Mouse (Mus musculus) E14TG2a.4 (cell line): Measurements from ENCODE around the gene Slc44a4.

Experiments
- H3K27me3 ChIP-seq: 2 replicates; pipeline ENCODE4 v1.6.1; 2014; ENCODE audit warnings: low read length, control low read depth; ENCODE audit not compliant: insufficient read depth
- H3K36me3 ChIP-seq: 2 replicates; pipeline ENCODE4 v1.6.1; 2014; ENCODE audit warnings: low read length, control low read depth; ENCODE audit not compliant: insufficient read depth
- H3K4me1 ChIP-seq: replicated peaks from 2 replicates; pipeline ENCODE4 v1.6.1; 2014; ENCODE audit warnings: low read depth, low read length, control low read depth
- H3K4me3 ChIP-seq: replicated peaks from 2 replicates; pipeline ENCODE4 v1.5.1; 2014; ENCODE audit warnings: mild to moderate bottlenecking, low read length
- H3K9me3 ChIP-seq: 2 replicates; pipeline ENCODE4 v1.6.1; 2014; ENCODE audit warnings: low read length, control low read depth
- CTCF ChIP-seq: conservative IDR thresholded peaks from 2 replicates; pipeline ENCODE4 v1.5.1; 2014; ENCODE audit warnings: low read length
- NANOG ChIP-seq: IDR thresholded peaks from 2 replicates; pipeline ENCODE4 v1.6.1; 2014; ENCODE audit warnings: borderline replicate concordance, low read length, mixed read lengths
- POU5F1 ChIP-seq: IDR thresholded peaks from 2 replicates; pipeline ENCODE4 v1.6.1; 2014; ENCODE audit warnings: low read length, borderline replicate concordance

Gene Slc44a4

DNA sequence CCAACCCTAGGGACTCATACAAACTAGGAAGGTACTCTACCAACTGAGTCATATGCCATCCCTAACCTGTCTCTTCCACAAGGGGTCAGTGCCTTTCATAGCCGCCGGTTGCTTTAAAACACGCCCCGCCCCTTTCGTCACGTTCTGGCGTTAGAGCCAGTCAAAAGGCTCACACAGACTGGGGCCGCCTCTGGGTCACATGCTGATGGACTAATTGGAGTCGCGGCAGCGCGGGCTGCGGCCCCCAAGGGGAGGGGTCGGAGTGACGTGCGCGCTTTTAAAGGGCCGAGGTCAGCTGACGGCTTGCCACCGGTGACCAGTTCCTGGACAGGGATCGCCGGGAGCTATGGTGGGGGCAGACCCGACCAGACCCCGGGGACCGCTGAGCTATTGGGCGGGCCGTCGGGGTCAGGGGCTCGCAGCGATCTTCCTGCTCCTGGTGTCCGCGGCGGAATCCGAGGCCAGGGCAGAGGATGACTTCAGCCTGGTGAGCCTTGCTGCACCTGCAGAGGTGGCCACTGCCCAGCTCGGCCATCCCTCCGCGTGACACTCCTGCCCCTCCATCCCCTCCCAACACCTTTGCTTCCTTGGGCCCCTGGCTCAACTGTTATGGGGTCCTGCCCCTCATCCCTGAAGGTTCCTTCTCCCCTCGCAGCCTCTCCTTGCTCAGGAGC lies 16.9 kb downstream of the Slc44a4 start, which contains the start of gene Neu1:
Gene Neu1, plus strand, starts transcription at position 193 of the 674 bp plus-strand sequence.
- H3K27me3 ChIP-seq: peaks cover 35% of the 10 kb centered on the region
- H3K4me1 ChIP-seq: peaks cover 63% of the 10 kb centered on the region
- H3K36me3 ChIP-seq: peaks cover 32% of the 10 kb centered on the region
- peak within 1 kb of the TSS; percentile 91 for H3K4me3 ChIP-seq
- H3K9me3 ChIP-seq: no peaks in the 10 kb centered on the region
- TF ChIP-seq CTCF (peak; percentile 45), POU5F1 (no peak), NANOG (no peak)

DNA sequence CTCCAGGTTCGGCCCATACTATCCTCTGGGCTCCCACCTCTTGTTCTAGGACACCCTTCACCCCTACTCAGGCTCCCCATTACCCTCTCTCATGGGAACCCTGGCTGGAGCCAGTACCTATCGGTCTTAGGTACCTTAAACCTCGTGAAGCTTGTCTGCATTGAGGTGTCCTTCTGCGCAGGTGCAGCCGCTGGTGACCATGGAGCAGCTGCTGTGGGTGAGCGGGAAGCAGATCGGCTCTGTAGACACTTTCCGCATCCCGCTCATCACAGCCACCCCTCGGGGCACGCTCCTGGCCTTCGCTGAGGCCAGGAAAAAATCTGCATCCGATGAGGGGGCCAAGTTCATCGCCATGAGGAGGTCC lies 17.5 kb downstream of the Slc44a4 start:
- Histone ChIP-seq H3K27me3 (peaks cover 35% of the 10 kb centered on the region), H3K4me3 (peak overlapping the region; percentile 91), H3K4me1 (peaks cover 63% of the 10 kb centered on the region), H3K36me3 (peaks cover 32% of the 10 kb centered on the region), H3K9me3 (no peaks in the 10 kb centered on the region)
- no peak for TF ChIP-seq NANOG
- no peak for TF ChIP-seq POU5F1
- TF ChIP-seq CTCF: no peak

DNA sequence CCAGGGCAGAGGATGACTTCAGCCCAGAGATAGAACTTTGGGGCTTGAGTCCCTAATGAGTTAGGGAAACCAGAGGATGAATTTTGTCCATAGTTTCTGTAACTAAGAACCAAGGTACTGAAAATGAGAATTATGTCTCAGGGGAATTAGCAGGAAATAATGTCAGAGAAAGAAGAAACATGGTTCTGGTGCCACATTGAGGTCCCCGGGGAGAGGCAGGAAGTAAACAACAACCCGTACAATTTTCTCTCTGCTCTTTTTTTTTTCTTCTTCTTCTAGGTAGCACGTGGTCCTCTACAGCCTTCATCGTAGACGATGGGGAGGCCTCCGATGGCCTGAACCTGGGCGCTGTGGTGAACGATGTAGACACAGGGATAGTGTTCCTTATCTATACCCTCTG lies 18.0 kb downstream of the Slc44a4 start:
- TF ChIP-seq CTCF (no peak), NANOG (no peak), POU5F1 (no peak)

DNA sequence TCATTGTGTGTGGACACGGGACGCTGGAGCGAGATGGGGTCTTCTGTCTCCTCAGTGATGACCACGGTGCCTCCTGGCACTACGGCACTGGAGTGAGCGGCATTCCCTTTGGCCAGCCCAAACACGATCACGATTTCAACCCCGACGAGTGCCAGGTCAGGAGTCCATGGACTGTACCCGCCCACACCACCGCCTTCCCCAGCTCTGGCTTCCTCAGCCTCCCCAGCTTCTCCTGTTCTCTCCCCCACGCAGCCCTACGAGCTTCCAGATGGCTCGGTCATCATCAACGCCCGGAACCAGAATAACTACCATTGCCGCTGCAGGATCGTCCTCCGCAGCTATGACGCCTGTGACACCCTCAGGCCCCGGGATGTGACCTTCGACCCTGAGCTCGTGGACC lies 19.8 kb downstream of the Slc44a4 start:
- Histone ChIP-seq H3K36me3 (peaks cover 32% of the 10 kb centered on the region), H3K27me3 (peaks cover 35% of the 10 kb centered on the region), H3K9me3 (no peaks in the 10 kb centered on the region), H3K4me3 (peak overlapping the region; percentile 55), H3K4me1 (peaks cover 44% of the 10 kb centered on the region)
- no peak for TF ChIP-seq POU5F1
- TF ChIP-seq NANOG: no peak
- no peak for TF ChIP-seq CTCF

More for the DNA sequence above, 18.0 kb downstream of the Slc44a4 start:
- Histone ChIP-seq H3K9me3 (no peaks in the 10 kb centered on the region), H3K36me3 (peaks cover 32% of the 10 kb centered on the region), H3K27me3 (peaks cover 35% of the 10 kb centered on the region), H3K4me3 (peak overlapping the region; percentile 91), H3K4me1 (peaks cover 61% of the 10 kb centered on the region)

DNA sequence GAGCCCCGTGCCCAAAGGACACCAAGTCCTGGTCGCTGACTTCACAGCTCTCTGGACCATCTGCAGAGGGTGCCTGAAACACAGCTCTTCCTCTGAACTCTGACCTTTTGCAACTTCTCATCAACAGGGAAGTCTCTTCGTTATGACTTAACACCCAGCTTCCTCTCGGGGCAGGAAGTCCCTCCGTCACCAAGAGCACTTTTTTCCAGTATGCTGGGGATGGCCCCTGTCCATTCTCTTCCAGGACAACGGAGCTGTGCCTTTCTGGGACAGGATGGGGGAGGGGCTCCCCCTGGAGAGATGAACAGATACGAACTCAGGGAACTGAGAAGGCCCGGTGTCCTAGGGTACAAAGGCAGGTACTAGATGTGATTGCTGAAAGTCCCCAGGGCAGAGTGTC lies 20.6 kb downstream of the Slc44a4 start:
- H3K27me3 ChIP-seq: peaks cover 35% of the 10 kb centered on the region
- TF ChIP-seq CTCF (no peak), POU5F1 (no peak), NANOG (no peak)
- peaks cover 32% of the 10 kb centered on the region for H3K36me3 ChIP-seq
- H3K9me3 ChIP-seq: no peaks in the 10 kb centered on the region
- H3K4me3 ChIP-seq: 0 out of 2 replicates have a peak overlapping the region, but pooled peaks have one; percentile 55
- peaks cover 40% of the 10 kb centered on the region for H3K4me1 ChIP-seq

DNA sequence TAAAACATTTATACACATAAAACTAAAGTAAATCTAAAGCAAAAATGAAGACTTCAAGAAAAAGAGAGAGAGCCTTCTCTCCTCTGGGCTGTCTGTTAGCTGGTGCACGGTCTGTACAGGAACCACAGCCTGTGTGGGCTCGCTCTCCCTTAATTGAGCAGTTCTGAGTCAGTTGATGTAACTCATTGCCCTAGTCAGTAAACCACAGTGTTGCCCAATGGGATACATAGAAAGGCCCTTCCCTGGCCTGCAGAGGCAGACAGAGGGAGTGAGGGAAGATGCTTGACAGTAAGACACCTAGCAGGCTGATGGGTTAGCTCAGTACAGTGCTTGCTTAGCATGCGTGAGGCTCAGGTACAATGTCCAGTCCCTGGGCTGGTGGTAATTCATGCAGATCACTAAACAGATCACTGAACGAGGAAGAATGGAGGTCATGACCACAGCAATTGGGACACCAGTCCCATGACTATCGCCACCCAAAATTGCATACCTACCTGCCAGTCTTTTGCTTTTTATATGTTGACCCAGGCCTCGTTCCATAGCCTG lies 23.8 kb downstream of the Slc44a4 start:
- H3K9me3 ChIP-seq: no peaks in the 10 kb centered on the region
- H3K4me3 ChIP-seq: no peak overlapping the region
- H3K36me3 ChIP-seq: peaks cover 25% of the 10 kb centered on the region
- H3K27me3 ChIP-seq: peaks cover 19% of the 10 kb centered on the region
- TF ChIP-seq CTCF (no peak), NANOG (no peak), POU5F1 (no peak)
- H3K4me1 ChIP-seq: peaks cover 39% of the 10 kb centered on the region

DNA sequence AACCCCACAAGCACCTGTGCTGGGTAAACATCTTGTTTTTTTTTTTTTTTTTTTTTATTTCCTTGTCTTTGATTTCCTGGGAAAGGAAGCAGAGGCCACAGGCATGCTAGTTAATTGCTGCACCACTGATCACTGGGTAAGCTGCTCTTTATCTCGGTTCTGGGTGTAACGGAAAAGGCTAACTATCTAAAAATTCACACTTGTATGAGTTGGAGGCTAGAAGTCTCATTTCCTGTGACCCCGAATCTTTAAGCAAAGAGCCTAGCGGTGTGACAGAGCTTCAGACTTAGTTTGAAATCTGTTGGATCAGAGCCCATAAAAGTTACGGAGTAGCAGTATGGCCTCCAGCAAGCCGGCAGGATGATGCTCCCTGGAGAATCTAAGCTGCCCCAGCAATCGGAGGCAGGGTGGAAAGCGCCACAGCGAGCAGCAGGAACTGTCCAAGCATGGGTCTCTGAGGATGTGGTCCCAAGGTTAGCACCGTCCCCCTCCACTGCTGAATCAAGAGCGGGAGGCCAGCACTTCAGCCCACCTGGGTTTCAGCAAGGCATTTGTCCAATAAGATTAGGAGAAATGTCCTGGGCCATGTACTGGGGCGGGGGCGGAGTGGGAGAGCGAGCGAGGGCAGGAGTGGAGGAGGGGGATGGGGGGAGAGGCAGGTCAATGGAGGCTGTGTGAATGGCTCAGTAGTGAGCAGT lies 27.2 kb downstream of the Slc44a4 start:
- Histone ChIP-seq H3K4me1 (peaks cover 19% of the 10 kb centered on the region), H3K9me3 (no peaks in the 10 kb centered on the region), H3K4me3 (peak overlapping the region; percentile 64), H3K27me3 (no peaks in the 10 kb centered on the region), H3K36me3 (no peaks in the 10 kb centered on the region)
- no peak for TF ChIP-seq NANOG
- TF ChIP-seq POU5F1: no peak
- TF ChIP-seq CTCF: no peak

DNA sequence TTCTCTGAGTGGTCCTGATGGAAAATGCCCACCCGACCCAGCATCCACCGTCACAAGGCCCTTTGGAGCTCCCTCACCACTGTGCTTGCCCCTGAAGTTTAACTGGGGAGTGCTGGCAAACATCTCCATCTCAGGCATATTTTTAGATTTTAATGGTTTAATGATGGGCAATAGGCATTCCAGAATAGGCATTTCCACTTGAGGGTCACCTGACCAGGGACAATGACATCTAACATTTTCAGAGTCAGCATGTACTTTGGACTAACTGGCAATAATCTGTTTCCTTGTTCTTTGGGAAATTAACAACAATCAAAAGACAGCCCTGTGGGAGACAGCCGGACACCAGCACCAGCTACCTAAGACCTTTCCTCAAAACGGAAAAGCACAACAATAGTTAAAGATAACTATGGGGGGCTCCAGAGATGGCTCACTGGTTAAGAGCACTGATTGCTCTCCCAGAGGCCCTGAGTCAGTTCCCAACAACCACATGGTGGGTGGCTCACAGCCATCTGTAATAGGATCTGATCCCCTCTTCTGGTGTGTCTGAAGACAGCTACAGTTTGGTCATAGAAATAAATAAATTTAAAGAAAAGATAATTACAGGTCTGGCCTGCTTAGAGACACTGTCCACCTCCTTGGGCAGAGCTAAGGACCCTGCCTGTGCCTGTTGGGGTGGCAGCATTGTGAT lies 29.0 kb downstream of the Slc44a4 start:
- Histone ChIP-seq H3K36me3 (no peaks in the 10 kb centered on the region), H3K4me1 (peaks cover 19% of the 10 kb centered on the region), H3K27me3 (no peaks in the 10 kb centered on the region), H3K4me3 (no peak overlapping the region), H3K9me3 (no peaks in the 10 kb centered on the region)
- TF ChIP-seq NANOG (no peak), CTCF (no peak), POU5F1 (no peak)
